Mouse (Mus musculus): ENCODE measurements around the gene Galc. TPM values are rescaled to one million over a fixed set of nuclear protein-coding genes. Genes with fewer than 3 reads are reported as not detected.

Gene Galc
- 2.0 and 2.4 TPM in 2 replicates for polyA plus RNA-seq (2015; fragmentation: Nextera tagmentation; extraction: Ambion mirVana)

DNA sequence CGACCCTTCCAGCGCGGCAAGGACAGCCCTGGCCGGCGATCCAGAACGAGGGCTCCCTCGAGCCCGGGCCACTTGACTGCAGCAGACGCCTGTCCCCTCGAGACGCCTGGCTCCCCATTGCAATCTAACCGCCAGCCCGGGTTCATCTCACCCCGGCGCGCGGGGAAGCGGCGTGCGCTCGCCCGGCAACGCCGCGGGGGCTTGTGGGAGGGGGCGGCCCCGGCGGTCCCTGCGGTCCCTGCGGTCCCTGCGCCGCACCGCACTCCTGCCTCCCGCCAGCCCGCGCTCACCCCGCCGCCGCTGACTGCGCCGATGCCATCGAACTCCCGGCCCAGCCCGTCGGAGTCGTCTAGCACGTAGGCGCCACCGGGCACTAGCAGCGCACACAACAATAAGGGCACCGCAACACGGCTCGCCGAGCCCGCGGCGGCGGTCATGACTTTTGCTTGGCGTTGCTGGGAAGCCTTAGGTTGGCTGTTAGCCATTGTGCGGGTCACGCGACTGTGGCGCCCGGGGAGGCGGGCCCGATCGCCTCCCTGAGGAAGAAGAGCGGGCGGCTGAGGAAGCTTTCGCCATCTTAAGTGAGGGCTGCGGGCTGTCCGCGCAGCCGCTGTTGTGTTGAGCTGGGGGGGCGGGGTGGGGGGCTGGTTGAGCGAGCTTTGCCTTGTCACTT is at the start of gene Galc:
Galc (minus strand) TSS at position 615 of the 673 bp plus-strand sequence.
- peak within 1 kb of the TSS; percentile 78 for H3K4me3 ChIP-seq (ENCODE audit: low read depth, low read length)
- no peaks in the 10 kb centered on the region; the same call in 1 of the 2 replicates for H3K4me1 ChIP-seq (ENCODE audit: control insufficient read depth, low read depth, low read length)
- H3K4me2 ChIP-seq (ENCODE audit: low read depth, low read length), result peak within 1 kb of the TSS; percentile 80
- no peaks in the 10 kb centered on the region for H3K9me3 ChIP-seq (replicated peaks; ENCODE audit: control insufficient read depth, low read length)
- H3K36me3 ChIP-seq (ENCODE audit: control insufficient read depth, insufficient read depth), result no peaks in the 10 kb centered on the region
- H3K9ac ChIP-seq (ENCODE audit: low read depth, low read length), result peak within 1 kb of the TSS; percentile 81
- peak within 1 kb of the TSS; percentile 79 for H3K27ac ChIP-seq (ENCODE audit: low read length)
- WGBS (ENCODE audit: insufficient replicate concordance), result under 1% methylated on average over 75 of the region's 76 CpGs
- ATAC-seq (ENCODE audit: low read depth), result peak; percentile 91
- no peaks in the 10 kb centered on the region for H3K27me3 ChIP-seq (ENCODE audit: control insufficient read depth, insufficient read depth, low read depth, low read length)

DNA sequence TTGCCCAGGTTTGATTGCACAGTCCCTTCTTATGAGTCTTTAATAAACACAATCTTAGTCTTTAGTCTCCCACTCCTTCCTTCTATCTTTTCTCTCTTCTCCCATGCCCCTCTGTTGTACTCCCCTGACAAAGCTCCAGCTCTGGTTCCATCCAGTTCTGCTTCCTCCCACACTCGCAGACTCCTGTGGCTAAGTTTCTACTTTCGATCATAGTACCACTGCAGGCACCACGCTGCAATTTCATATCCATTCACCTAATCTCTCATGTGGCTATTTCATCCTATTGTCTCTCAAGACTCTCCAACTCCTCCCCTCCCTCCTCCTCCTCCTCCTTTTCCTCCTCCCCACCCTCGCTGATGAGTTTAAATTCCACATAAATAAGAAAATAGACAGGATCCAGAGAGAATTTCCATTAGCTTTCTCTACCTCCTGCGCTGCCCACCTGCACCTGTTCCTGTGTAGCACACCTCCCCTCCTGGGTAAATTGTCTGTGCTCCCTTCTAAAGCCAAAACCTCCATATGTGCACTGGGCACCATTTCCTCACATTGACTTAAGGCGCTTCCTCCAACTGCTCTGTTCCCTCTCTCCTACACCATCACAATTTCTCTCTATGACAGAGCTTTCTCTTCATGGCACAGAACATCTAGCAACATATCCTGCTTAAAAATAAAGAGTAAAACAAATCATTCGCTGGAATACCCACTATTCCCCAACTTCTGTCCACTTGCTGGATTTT is 48.1 kb upstream of the Galc start:
- Histone ChIP-seq H3K27ac (ENCODE audit: low read length) (no peak overlapping the region), H3K4me1 (ENCODE audit: control insufficient read depth, low read depth, low read length) (no peaks in the 10 kb centered on the region), H3K9me3 (replicated peaks; ENCODE audit: control insufficient read depth, low read length) (no peaks in the 10 kb centered on the region), H3K27me3 (ENCODE audit: control insufficient read depth, insufficient read depth, low read depth, low read length) (no peaks in the 10 kb centered on the region), H3K4me2 (ENCODE audit: low read depth, low read length) (no peak overlapping the region), H3K36me3 (ENCODE audit: control insufficient read depth, insufficient read depth) (no peaks in the 10 kb centered on the region), H3K9ac (ENCODE audit: low read depth, low read length) (no peak overlapping the region), H3K4me3 (ENCODE audit: low read depth, low read length) (no peak overlapping the region)
- ATAC-seq (ENCODE audit: low read depth), result no peak
- WGBS (ENCODE audit: insufficient replicate concordance), result 61% methylated on average over 7 of the region's 7 CpGs

DNA sequence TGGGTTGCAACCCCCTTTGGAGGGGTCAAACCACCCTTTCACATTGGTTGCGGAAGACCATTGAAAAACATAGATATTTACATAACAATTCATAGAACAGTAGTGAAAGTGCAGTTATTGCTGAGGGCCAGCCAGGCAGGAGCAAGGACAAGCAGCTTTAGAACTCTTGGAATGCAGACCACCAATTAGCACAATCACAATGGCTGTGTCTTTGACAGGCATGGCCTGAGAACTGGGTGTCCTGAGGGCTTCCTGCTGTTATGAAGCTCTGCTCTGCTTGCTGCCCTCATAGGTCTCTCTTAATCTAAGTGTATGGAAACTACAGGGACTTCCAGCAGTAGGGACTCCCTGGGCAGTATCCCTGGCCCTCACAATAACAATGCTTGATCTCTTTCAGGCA is 43.8 kb upstream of the Galc start:
- H3K4me1 ChIP-seq (ENCODE audit: control insufficient read depth, low read depth, low read length), result no peaks in the 10 kb centered on the region
- no peak overlapping the region for H3K9ac ChIP-seq (ENCODE audit: low read depth, low read length)
- H3K4me2 ChIP-seq (ENCODE audit: low read depth, low read length), result no peak overlapping the region
- H3K9me3 ChIP-seq (replicated peaks; ENCODE audit: control insufficient read depth, low read length), result no peaks in the 10 kb centered on the region
- no peaks in the 10 kb centered on the region for H3K27me3 ChIP-seq (ENCODE audit: control insufficient read depth, insufficient read depth, low read depth, low read length)
- WGBS (ENCODE audit: insufficient replicate concordance), result 86% methylated on average over 1 of the region's 1 CpGs
- no peaks in the 10 kb centered on the region for H3K36me3 ChIP-seq (ENCODE audit: control insufficient read depth, insufficient read depth)
- no peak overlapping the region for H3K4me3 ChIP-seq (ENCODE audit: low read depth, low read length)
- no peak overlapping the region; the same call in 1 of the 2 replicates for H3K27ac ChIP-seq (ENCODE audit: low read length)
- no peak for ATAC-seq (ENCODE audit: low read depth)

DNA sequence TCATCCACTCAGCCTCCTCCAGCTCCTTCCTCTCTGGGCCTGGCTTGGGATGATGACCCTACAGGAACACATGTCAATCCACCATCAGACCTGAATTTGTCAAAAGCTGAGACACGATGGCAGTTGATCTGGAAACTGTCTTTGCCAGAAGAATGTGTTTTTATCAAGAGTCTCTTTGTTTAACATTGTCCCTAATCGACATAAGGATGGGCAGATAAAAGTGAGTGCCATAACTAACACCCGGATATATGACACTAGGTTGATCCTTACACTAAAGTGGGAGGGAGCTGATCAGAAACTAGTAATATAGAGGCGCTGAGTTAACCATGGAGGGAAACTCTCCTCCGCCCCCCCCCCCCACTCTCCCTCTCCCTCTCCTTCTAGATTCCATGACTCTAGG is 42.7 kb upstream of the Galc start:
- no peaks in the 10 kb centered on the region for H3K27me3 ChIP-seq (ENCODE audit: control insufficient read depth, insufficient read depth, low read depth, low read length)
- H3K4me3 ChIP-seq (ENCODE audit: low read depth, low read length), result no peak overlapping the region
- H3K9ac ChIP-seq (ENCODE audit: low read depth, low read length), result no peak overlapping the region
- H3K9me3 ChIP-seq (replicated peaks; ENCODE audit: control insufficient read depth, low read length), result no peaks in the 10 kb centered on the region
- H3K27ac ChIP-seq (ENCODE audit: low read length), result no peak overlapping the region
- H3K4me1 ChIP-seq (ENCODE audit: control insufficient read depth, low read depth, low read length), result no peaks in the 10 kb centered on the region
- H3K36me3 ChIP-seq (ENCODE audit: control insufficient read depth, insufficient read depth), result no peaks in the 10 kb centered on the region
- ATAC-seq (ENCODE audit: low read depth), result no peak
- 54% methylated on average over 5 of the region's 5 CpGs for whole genome bisulfite sequencing (ENCODE audit: insufficient replicate concordance)
- H3K4me2 ChIP-seq (ENCODE audit: low read depth, low read length), result no peak overlapping the region

DNA sequence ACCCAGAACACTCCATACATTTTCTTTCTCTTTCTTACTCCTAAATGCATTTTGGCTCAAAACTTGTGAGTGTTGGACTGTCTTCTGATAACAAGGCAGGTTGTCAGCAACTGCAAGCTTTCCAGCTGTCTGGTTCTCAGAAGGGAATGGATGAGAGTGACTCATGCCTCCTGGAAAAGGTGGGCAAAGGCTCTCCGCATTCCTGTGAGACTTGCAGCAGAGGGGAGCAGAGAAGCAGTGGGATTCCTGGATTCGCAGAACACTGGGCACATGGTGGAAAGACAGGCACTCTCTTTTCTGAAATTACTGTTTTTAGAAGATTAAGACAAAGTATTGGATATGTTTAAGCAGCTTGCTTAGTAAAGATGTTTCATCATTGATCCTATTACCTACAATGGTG is 35.0 kb upstream of the Galc start:
- H3K4me2 ChIP-seq (ENCODE audit: low read depth, low read length), result no peak overlapping the region

GRCm38 (mm10) chr12:98292278-98292677 is 33.0 kb upstream of the Galc start:
- Histone ChIP-seq H3K4me3 (ENCODE audit: low read depth, low read length) (no peak overlapping the region), H3K27ac (ENCODE audit: low read length) (no peak overlapping the region), H3K27me3 (ENCODE audit: control insufficient read depth, insufficient read depth, low read depth, low read length) (no peaks in the 10 kb centered on the region), H3K9ac (ENCODE audit: low read depth, low read length) (no peak overlapping the region), H3K4me2 (ENCODE audit: low read depth, low read length) (no peak overlapping the region), H3K4me1 (ENCODE audit: control insufficient read depth, low read depth, low read length) (no peaks in the 10 kb centered on the region), H3K9me3 (replicated peaks; ENCODE audit: control insufficient read depth, low read length) (no peaks in the 10 kb centered on the region), H3K36me3 (ENCODE audit: control insufficient read depth, insufficient read depth) (no peaks in the 10 kb centered on the region)
- 28% methylated on average over 4 of the region's 4 CpGs for WGBS (ENCODE audit: insufficient replicate concordance)
- no peak for ATAC-seq (ENCODE audit: low read depth)

More for the DNA sequence above, 35.0 kb upstream of the Galc start:
- no peaks in the 10 kb centered on the region for H3K27me3 ChIP-seq (ENCODE audit: control insufficient read depth, insufficient read depth, low read depth, low read length)
- H3K27ac ChIP-seq (ENCODE audit: low read length), result no peak overlapping the region
- H3K9ac ChIP-seq (ENCODE audit: low read depth, low read length), result no peak overlapping the region
- H3K36me3 ChIP-seq (ENCODE audit: control insufficient read depth, insufficient read depth), result no peaks in the 10 kb centered on the region
- no peaks in the 10 kb centered on the region for H3K4me1 ChIP-seq (ENCODE audit: control insufficient read depth, low read depth, low read length)
- H3K4me3 ChIP-seq (ENCODE audit: low read depth, low read length), result no peak overlapping the region
- no peak for ATAC-seq (ENCODE audit: low read depth)
- 61% methylated on average over 2 of the region's 2 CpGs for WGBS (ENCODE audit: insufficient replicate concordance)
- H3K9me3 ChIP-seq (replicated peaks; ENCODE audit: control insufficient read depth, low read length), result no peaks in the 10 kb centered on the region

DNA sequence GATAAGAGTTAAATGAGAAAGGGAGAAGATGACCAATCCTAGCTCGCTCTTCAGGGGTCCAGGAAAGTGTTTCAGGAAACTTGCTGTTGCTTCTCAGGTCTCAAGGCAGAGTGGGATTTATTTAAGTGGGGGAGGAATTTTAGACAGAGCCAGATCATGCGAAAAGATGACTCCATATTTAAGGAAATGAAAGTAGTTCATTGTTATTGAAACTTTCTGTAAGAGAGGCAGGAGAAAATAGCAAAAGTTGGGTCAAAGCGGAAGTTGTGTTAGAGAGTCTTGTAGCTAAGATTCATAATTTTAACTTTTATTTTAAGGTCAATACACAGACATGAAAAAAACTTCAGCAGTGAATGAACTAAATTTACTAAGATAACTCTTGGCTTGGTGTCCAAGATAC is 31.2 kb upstream of the Galc start:
- H3K36me3 ChIP-seq (ENCODE audit: control insufficient read depth, insufficient read depth), result no peaks in the 10 kb centered on the region
- no peak for ATAC-seq (ENCODE audit: low read depth)
- H3K4me3 ChIP-seq (ENCODE audit: low read depth, low read length), result no peak overlapping the region
- no peaks in the 10 kb centered on the region for H3K9me3 ChIP-seq (replicated peaks; ENCODE audit: control insufficient read depth, low read length)
- H3K9ac ChIP-seq (ENCODE audit: low read depth, low read length), result no peak overlapping the region
- H3K4me2 ChIP-seq (ENCODE audit: low read depth, low read length), result no peak overlapping the region
- no peaks in the 10 kb centered on the region for H3K27me3 ChIP-seq (ENCODE audit: control insufficient read depth, insufficient read depth, low read depth, low read length)
- H3K27ac ChIP-seq (ENCODE audit: low read length), result no peak overlapping the region
- WGBS (ENCODE audit: insufficient replicate concordance), result 58% methylated on average over 3 of the region's 3 CpGs
- no peaks in the 10 kb centered on the region for H3K4me1 ChIP-seq (ENCODE audit: control insufficient read depth, low read depth, low read length)

GRCm38 (mm10) chr12:98284477-98284876 is 25.2 kb upstream of the Galc start:
- H3K4me3 ChIP-seq (ENCODE audit: low read depth, low read length), result no peak overlapping the region
- WGBS (ENCODE audit: insufficient replicate concordance), result 62% methylated on average over 3 of the region's 3 CpGs
- H3K27me3 ChIP-seq (ENCODE audit: control insufficient read depth, insufficient read depth, low read depth, low read length), result no peaks in the 10 kb centered on the region
- ATAC-seq (ENCODE audit: low read depth), result no peak
- H3K9ac ChIP-seq (ENCODE audit: low read depth, low read length), result no peak overlapping the region
- no peaks in the 10 kb centered on the region for H3K9me3 ChIP-seq (replicated peaks; ENCODE audit: control insufficient read depth, low read length)
- no peaks in the 10 kb centered on the region for H3K36me3 ChIP-seq (ENCODE audit: control insufficient read depth, insufficient read depth)
- H3K4me2 ChIP-seq (ENCODE audit: low read depth, low read length), result no peak overlapping the region
- no peak overlapping the region for H3K27ac ChIP-seq (ENCODE audit: low read length)
- H3K4me1 ChIP-seq (ENCODE audit: control insufficient read depth, low read depth, low read length), result no peaks in the 10 kb centered on the region; the same call in 1 of the 2 replicates

DNA sequence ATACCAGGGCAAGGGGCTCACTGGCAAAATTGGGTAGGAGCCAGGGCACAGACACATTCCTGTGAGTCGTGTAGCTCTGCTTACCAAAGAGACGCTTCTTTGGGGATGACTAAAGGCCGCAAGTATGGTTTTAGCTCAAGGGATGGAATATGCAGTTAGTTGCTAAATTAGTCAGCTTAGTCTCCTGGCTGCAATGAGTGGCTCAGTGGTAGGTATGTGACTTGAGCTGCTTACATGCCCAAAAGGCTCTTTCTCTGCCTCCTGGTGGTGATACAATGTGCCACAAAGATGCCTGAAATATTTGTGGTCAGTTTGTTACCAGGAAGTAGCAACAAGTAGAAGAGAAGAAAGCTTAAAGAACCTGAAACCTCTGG is 24.2 kb upstream of the Galc start:
- Histone ChIP-seq H3K9me3 (replicated peaks; ENCODE audit: control insufficient read depth, low read length) (no peaks in the 10 kb centered on the region), H3K36me3 (ENCODE audit: control insufficient read depth, insufficient read depth) (no peaks in the 10 kb centered on the region), H3K4me2 (ENCODE audit: low read depth, low read length) (no peak overlapping the region), H3K9ac (ENCODE audit: low read depth, low read length) (no peak overlapping the region), H3K27ac (ENCODE audit: low read length) (no peak overlapping the region), H3K27me3 (ENCODE audit: control insufficient read depth, insufficient read depth, low read depth, low read length) (no peaks in the 10 kb centered on the region), H3K4me3 (ENCODE audit: low read depth, low read length) (no peak overlapping the region), H3K4me1 (ENCODE audit: control insufficient read depth, low read depth, low read length) (no peaks in the 10 kb centered on the region; the same call in 1 of the 2 replicates)
- 27% methylated on average over 3 of the region's 3 CpGs for WGBS (ENCODE audit: insufficient replicate concordance)
- no peak for ATAC-seq (ENCODE audit: low read depth)

Measured in liver, embryonic 16.5 days (tissue).